Mouse (Mus musculus) liver, embryonic 16.5 days (tissue): Measurements from ENCODE around the gene Cers2. TPM values are rescaled to one million over a fixed set of nuclear protein-coding genes. Genes with fewer than 3 reads are reported as not detected.

ENCODE experiments used
- ATAC-seq: fragments of 200-750 bp; cut with Nextera tagmentation; 2 replicates; pipeline ENCODE4 v1.8.0; 2017; ENCODE audit warnings: low read depth, mild to moderate bottlenecking, moderate number of reproducible peaks, moderate library complexity
- H3K27ac ChIP-seq: fragments of 300-500 bp; sonication (generic); 2 replicates; pipeline ENCODE4 v1.5.1; 2014; ENCODE audit warnings: mild to moderate bottlenecking, low read length
- H3K27me3 ChIP-seq: fragments of 300-500 bp; sonication (generic); 2 replicates; pipeline ENCODE4 v1.6.1; 2014; ENCODE audit warnings: low read depth, low read length, mixed read lengths; ENCODE audit not compliant: control insufficient read depth, insufficient read depth
- H3K36me3 ChIP-seq: fragments of 300-500 bp; sonication (generic); 2 replicates; pipeline ENCODE4 v1.6.1; 2014; ENCODE audit warnings: mild to moderate bottlenecking; ENCODE audit not compliant: control insufficient read depth, insufficient read depth
- H3K4me1 ChIP-seq: fragments of 300-500 bp; sonication (generic); 2 replicates; pipeline ENCODE4 v1.6.1; 2014; ENCODE audit warnings: low read depth, low read length, mixed read lengths; ENCODE audit not compliant: control insufficient read depth
- H3K4me2 ChIP-seq: fragments of 300-500 bp; sonication (generic); 2 replicates; pipeline ENCODE4 v1.6.1; 2014; ENCODE audit warnings: low read depth, low read length, mixed read lengths
- H3K4me3 ChIP-seq: fragments of 300-500 bp; sonication (generic); 2 replicates; pipeline ENCODE4 v1.5.1; 2014; ENCODE audit warnings: low read depth, mild to moderate bottlenecking, low read length
- H3K9ac ChIP-seq: fragments of 300-500 bp; sonication (generic); 2 replicates; pipeline ENCODE4 v1.6.1; 2014; ENCODE audit warnings: low read depth, low read length
- H3K9me3 ChIP-seq: fragments of 300-500 bp; sonication (generic); replicated peaks from 2 replicates; pipeline ENCODE4 v1.6.1; 2016; ENCODE audit warnings: low read length; ENCODE audit not compliant: control insufficient read depth
- WGBS: fragments of 180-500 bp; shearing (Covaris S2); extraction: QIAGEN DNeasy Blood & Tissue Kit; methylation state at CpG from one replicate; pipeline ENCODE4 v1.1.7; 2014; ENCODE audit not compliant: insufficient replicate concordance; 5-methylcytosine and 5-hydroxymethylcytosine counted together
- polyA plus RNA-seq: library from polyadenylated mRNA; unstranded; fragments of >200 nt; fragmentation: Nextera tagmentation; extraction: Ambion mirVana; gene quantifications from 2 replicates; pipeline ENCODE4 v1.2.1, GENCODE M21; 2015

Gene Cers2
- polyA plus RNA-seq, 1 experiment from 2014 or later: 117 TPM

DNA sequence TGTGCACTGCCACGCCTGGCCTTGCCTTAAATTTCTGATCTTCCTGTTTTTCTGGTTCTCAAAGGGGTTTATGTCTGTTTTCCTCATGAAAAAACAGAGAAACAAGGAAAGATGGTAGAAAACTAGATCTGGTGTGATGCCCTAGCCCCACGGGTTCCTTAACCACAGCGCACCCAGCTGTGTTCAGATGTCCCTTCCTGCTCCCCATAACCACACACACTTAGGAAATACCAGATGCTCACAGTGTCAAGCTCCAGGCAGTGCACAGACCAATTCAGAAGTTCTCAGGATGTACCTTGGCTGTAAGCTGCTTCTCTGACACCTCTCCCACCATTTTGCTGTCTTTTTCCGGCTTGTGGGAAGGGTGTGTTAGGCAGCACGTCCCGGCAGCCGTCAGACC, 20.3 kb upstream of the Cers2 start:
- ATAC-seq: no peak
- WGBS: 61% methylated on average over 7 of the region's 7 CpGs
- no peaks in the 10 kb centered on the region; the same call in 1 of the 2 replicates for H3K36me3 ChIP-seq
- no peak overlapping the region for H3K4me3 ChIP-seq
- H3K9me3 ChIP-seq: no peaks in the 10 kb centered on the region
- H3K4me2 ChIP-seq: no peak overlapping the region
- H3K27me3 ChIP-seq: no peaks in the 10 kb centered on the region
- no peak overlapping the region for H3K27ac ChIP-seq
- peaks cover 19% of the 10 kb centered on the region for H3K4me1 ChIP-seq
- H3K9ac ChIP-seq: no peak overlapping the region

DNA sequence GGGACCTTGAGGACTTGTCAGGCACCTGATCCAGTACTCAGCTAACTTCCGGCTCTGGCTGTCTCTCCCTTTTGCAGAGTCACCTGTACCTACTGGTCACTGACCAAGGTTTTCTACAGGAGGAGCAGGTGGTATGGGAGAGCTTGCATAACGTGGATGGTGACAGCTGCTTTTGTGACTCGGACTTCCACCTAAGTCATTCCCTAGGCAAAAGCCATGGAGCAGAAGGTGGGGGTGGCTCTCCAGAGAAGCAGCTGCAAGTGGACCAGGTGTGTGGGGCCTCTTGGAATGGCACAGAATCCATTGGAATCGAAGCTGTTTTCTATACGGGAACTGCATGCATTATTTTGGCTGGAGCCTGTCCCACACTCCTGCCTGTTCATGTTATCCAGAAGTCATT, 19.9 kb upstream of the Cers2 start:
- Histone ChIP-seq H3K27me3 (no peaks in the 10 kb centered on the region), H3K4me2 (no peak overlapping the region), H3K27ac (no peak overlapping the region), H3K36me3 (no peaks in the 10 kb centered on the region; the same call in 1 of the 2 replicates), H3K4me3 (no peak overlapping the region), H3K9me3 (no peaks in the 10 kb centered on the region), H3K4me1 (peaks cover 19% of the 10 kb centered on the region), H3K9ac (no peak overlapping the region)
- WGBS: 59% methylated on average over 5 of the region's 5 CpGs
- ATAC-seq: no peak

DNA sequence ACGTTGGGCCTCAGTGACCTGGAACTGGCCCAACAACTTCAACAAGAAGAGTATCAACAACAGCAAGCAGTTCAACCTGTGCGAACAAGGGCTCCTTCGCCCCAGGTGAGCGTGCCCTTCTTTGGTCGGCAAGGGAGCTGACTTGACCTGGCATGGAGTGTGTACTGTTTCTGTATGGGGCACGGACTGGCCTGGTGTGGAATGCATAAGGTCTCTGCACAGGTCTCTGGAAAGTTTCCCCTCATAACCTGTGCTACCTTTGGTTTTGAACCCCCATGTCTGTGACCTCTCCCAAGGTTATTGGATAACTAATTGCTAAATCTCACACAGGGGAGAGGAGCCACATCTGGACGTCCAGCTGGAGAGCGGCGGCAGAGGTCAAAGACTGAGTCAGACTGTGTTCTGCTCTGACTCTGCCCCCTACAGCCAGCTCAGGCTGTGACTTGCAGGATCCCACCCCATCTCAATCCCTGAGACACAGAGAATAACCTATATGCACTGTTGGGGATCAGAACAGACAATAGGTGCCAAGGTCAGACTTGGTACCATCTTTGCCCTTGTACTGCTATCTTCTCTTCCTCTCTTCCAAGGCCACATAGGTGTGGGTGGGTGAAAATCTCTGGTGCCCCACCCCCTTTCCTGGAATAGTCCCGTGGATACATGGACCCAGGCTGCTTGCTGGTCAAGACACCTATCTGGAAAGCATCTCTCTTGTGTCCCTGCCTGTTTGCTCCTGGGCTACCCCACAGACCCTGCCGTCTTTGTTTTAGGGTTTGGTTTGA, 19.1 kb upstream of the Cers2 start:
- Histone ChIP-seq H3K9me3 (no peaks in the 10 kb centered on the region), H3K4me1 (peaks cover 19% of the 10 kb centered on the region), H3K36me3 (no peaks in the 10 kb centered on the region; the same call in 1 of the 2 replicates), H3K27ac (peak overlapping the region; percentile 13; the same call in 1 of the 2 replicates), H3K4me3 (no peak overlapping the region), H3K4me2 (no peak overlapping the region), H3K9ac (no peak overlapping the region), H3K27me3 (no peaks in the 10 kb centered on the region)
- peak; percentile 60 for ATAC-seq
- WGBS: 69% methylated on average over 11 of the region's 11 CpGs

DNA sequence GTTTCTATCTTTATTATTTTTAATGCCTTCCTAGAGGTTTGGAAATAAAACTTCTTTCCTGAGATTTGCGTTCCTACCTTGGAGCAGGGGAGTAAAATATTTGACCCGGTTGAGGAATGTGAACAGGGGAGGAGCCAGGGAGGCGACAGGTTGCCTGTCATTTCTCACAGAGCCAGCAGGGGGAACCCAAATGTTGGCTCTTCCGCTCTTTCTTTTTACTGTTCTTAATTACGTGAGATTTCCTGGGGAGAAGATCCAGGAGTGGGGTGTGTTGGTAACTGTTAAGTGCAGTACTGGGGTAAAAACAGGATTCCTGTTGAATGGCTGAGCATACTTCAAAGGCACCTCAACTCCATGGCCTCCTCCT, 18.5 kb upstream of the Cers2 start:
- Histone ChIP-seq H3K4me3 (no peak overlapping the region), H3K9me3 (no peaks in the 10 kb centered on the region), H3K4me1 (peaks cover 19% of the 10 kb centered on the region), H3K27ac (no peak overlapping the region), H3K27me3 (no peaks in the 10 kb centered on the region), H3K36me3 (no peaks in the 10 kb centered on the region; the same call in 1 of the 2 replicates), H3K9ac (no peak overlapping the region), H3K4me2 (no peak overlapping the region)
- WGBS: 21% methylated on average over 5 of the region's 5 CpGs
- 0 out of 2 replicates have a peak, but pooled peaks have one; percentile 19 for ATAC-seq

DNA sequence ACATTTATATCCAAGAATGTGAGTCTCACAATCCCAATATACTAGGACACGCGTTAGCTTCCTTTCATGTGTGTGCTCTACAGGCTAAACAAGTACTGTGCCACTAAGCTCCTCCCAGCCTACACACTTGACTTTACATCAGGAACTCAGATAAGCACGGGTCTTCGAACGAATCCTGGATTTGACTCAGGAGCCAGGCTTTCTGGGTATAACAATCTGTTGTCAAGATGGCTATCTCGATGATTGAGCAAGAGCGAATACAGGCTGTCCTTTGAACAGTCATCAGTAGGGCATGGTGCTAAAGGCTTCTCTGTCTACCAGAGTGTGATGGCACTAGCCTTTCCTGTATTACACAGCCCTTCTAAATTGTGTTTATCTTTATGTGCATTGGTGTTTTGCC, 16.6 kb upstream of the Cers2 start:
- 52% methylated on average over 7 of the region's 7 CpGs for WGBS
- peak; percentile 53 for ATAC-seq
- Histone ChIP-seq H3K36me3 (no peaks in the 10 kb centered on the region), H3K9ac (no peak overlapping the region), H3K9me3 (no peaks in the 10 kb centered on the region), H3K27me3 (no peaks in the 10 kb centered on the region), H3K4me2 (no peak overlapping the region), H3K4me1 (peaks cover 16% of the 10 kb centered on the region), H3K27ac (0 out of 2 replicates have a peak overlapping the region, but pooled peaks have one; percentile 6), H3K4me3 (no peak overlapping the region)

DNA sequence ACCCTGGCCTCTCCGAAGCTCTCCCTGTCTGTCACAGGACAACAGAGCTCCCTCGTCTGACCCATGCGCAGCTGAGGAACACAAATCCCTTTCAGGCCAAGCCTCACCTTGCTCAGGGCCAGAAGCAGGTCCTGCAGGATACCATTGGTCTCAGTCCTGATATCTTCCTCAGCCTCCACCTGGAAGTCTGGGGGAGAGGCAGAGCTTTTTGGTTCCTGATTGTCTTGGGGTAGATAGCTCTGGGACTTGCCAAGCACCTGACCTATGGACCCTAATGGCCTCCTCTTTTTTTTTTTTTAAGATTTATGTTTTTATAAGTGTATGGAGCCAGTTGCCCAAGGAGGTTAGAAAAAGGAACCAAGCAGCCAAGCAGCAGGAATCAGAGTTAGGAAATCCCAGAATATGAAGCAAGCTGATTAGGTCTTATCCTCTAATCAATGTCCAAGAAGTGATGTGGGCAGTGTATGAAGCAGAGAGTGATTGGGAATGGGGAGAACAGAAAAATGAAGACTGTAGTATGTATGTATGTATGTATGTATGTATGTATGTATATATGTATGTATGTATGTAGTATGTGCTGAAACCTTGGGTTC, 13.3 kb upstream of the Cers2 start:
- no peak overlapping the region for H3K27ac ChIP-seq
- H3K9me3 ChIP-seq: no peaks in the 10 kb centered on the region
- 76% methylated on average over 3 of the region's 3 CpGs for WGBS

DNA sequence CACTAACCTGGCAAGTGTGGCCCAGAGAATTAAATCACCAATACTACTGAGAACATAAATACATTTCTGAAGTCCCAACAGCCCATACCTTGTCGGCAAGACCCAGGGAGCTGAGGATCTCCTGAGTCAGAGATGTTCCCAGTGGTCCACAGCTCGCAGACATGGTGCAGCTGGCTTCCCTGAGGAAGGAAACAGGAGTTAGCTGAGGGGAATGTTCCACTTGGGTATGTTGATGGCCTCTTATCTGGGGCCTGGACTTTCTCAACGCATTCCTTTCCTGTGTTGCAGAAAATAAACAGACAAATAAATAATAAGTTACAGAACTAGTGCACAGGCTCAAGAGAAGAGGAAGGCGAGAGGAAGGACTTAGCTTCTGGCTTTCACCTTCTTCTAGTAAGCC, 8.3 kb upstream of the Cers2 start:
- ATAC-seq: no peak
- WGBS: 67% methylated on average over 4 of the region's 4 CpGs
- H3K27me3 ChIP-seq: no peaks in the 10 kb centered on the region
- no peak overlapping the region for H3K4me3 ChIP-seq
- peaks cover 5% of the 10 kb centered on the region for H3K4me1 ChIP-seq
- no peaks in the 10 kb centered on the region for H3K9me3 ChIP-seq
- no peak overlapping the region for H3K9ac ChIP-seq
- H3K27ac ChIP-seq: no peak overlapping the region
- H3K4me2 ChIP-seq: no peak overlapping the region
- H3K36me3 ChIP-seq: no peaks in the 10 kb centered on the region

More for the DNA sequence above, 13.3 kb upstream of the Cers2 start:
- H3K4me3 ChIP-seq: no peak overlapping the region
- H3K9ac ChIP-seq: no peak overlapping the region
- no peaks in the 10 kb centered on the region for H3K27me3 ChIP-seq
- no peak overlapping the region for H3K4me2 ChIP-seq
- H3K36me3 ChIP-seq: no peaks in the 10 kb centered on the region
- peaks cover under 1% of the 10 kb centered on the region; the same call in 1 of the 2 replicates for H3K4me1 ChIP-seq
- no peak for ATAC-seq

DNA sequence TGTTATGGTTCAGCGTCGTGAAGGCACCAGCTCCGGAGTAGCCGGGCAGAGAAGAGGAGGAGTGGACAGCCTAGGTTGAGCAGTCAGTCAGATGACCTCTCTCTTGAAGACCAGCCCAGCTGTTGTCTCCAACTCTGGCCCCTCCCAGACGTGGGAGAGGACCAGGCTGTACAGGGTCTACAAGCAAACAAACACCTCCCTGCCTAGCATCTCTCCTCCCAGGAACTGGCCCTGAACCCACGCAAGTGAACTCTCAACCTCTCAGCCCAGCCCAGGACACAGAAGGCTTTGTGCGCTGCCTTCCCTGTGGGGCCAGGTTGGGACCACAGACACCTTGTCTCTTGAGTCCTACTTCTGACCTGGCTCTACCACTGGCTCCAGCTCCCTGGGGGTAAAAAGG, 7.5 kb upstream of the Cers2 start, which contains the start of gene Anxa9:
Gene Anxa9, minus strand, starts transcription at position 77 of the 400 bp plus-strand sequence.
- H3K4me2 ChIP-seq: no peak within 1 kb of the TSS
- H3K27me3 ChIP-seq: no peaks in the 10 kb centered on the region
- ATAC-seq: peak; percentile 47; the same call in 1 of the 2 replicates
- H3K36me3 ChIP-seq: no peaks in the 10 kb centered on the region
- no peak within 1 kb of the TSS for H3K4me3 ChIP-seq
- no peak within 1 kb of the TSS for H3K9ac ChIP-seq
- WGBS: 66% methylated on average over 7 of the region's 7 CpGs
- H3K4me1 ChIP-seq: peaks cover 13% of the 10 kb centered on the region
- H3K27ac ChIP-seq: no peak within 1 kb of the TSS
- H3K9me3 ChIP-seq: no peaks in the 10 kb centered on the region

DNA sequence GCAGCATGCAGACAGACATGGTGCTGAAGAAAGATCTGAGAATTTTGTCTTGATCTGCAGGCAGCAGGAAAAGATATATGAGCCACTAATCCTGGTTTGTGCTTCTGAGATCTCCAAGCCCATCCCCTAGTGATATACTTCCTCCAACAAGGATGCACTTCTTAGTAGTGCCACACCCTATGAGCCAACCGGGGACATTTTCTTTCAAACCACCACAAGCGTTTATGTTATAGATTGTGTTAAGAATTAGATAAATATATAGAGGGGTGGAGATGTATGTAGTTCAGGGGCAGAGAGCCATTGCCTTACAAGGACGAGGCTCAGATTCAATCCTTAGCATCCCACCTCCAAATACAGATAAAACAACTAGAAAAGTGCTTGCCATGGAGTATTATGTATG, 4.1 kb upstream of the Cers2 start:
- H3K27me3 ChIP-seq: no peaks in the 10 kb centered on the region
- H3K4me1 ChIP-seq: peaks cover 41% of the 10 kb centered on the region
- no peaks in the 10 kb centered on the region for H3K9me3 ChIP-seq
- WGBS: 30% methylated on average over 3 of the region's 3 CpGs
- ATAC-seq: no peak
- H3K27ac ChIP-seq: no peak overlapping the region
- H3K36me3 ChIP-seq: no peaks in the 10 kb centered on the region
- H3K4me2 ChIP-seq: no peak overlapping the region
- no peak overlapping the region for H3K4me3 ChIP-seq
- no peak overlapping the region for H3K9ac ChIP-seq
